26 mouse cellular contexts compared by ENCODE assay signal in the genomic region with DNA sequence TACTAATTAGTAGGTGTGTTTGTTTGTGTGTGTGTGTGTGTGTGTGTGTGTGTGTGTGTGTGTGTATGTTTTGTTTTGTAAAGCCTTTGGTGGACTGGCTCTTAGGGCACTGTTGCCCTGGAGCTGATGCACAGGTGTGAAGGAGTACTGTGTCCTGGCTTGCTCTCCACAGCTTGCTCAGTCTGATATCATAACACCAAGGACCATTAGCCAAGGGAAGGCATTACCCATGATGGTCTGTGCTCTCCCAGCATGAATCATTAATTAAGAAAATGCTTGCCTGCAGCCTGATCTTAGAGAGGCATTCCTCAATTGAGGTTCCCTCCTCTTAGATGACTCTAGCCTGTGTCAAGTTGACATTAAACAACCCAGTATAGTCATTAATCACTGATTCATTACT. TPM values are rescaled to one million over a fixed set of nuclear protein-coding genes. Genes with fewer than 3 reads are reported as not detected.
DNase-seq lines count a peak whose midpoint lies in the region; ATAC-seq lines count a peak whose summit lies in the region.
"Had no signal": no experiment of that assay in that cellular context is flagged by ENCODE, and none has a peak within 500 bp of the region (broad histone marks: within the 10 kb centered on the region; RNA-seq: fewer than 3 reads in every experiment).

No protein-coding gene starts in this region.

- H3K36me3 ChIP-seq in kidney, embryonic 15.5 days = no peaks in the 10 kb centered on the region
- H3K36me3 ChIP-seq: embryonic facial prominence, embryonic 13.5 days; forebrain, embryonic 12.5 days; G1E; heart, embryonic 10.5 days; hindbrain, embryonic 12.5 days had no signal

- H3K9me3 ChIP-seq in kidney, embryonic 15.5 days (replicated peaks) = no peaks in the 10 kb centered on the region; the same call in 1 of the 2 replicates
- H3K9me3 ChIP-seq: embryonic facial prominence, embryonic 13.5 days; forebrain, embryonic 12.5 days; heart, embryonic 10.5 days; hindbrain, embryonic 12.5 days had no signal

- no peak overlapping the region for H3K4me3 ChIP-seq in kidney, embryonic 15.5 days (replicated peaks)
- H3K4me3 ChIP-seq: embryonic facial prominence, embryonic 13.5 days; forebrain, embryonic 12.5 days; gastrocnemius, adult 2 months; heart, embryonic 10.5 days; hindbrain, embryonic 12.5 days had no signal

- H3K9ac ChIP-seq in kidney, embryonic 15.5 days = no peak overlapping the region
- H3K9ac ChIP-seq: embryonic facial prominence, embryonic 13.5 days; forebrain, embryonic 12.5 days; hindbrain, embryonic 12.5 days had no signal

- H3K4me2 ChIP-seq in kidney, embryonic 15.5 days = no peak overlapping the region
- H3K4me2 ChIP-seq: embryonic facial prominence, embryonic 13.5 days; forebrain, embryonic 12.5 days; hindbrain, embryonic 12.5 days had no signal

- peak; percentile 69 for ATAC-seq in kidney, embryonic 15.5 days (replicated peaks; ENCODE audit: low FRiP score)
- ATAC-seq: CD4-positive, CD25-positive, alpha-beta regulatory T cell, adult 4 months; forebrain, embryonic 16.5 days; hindbrain, embryonic 16.5 days; inflammation-experienced regulatory T-cells, adult 6 months had no signal

- no peaks in the 10 kb centered on the region for H3K27me3 ChIP-seq in kidney, embryonic 15.5 days
- H3K27me3 ChIP-seq: embryonic facial prominence, embryonic 13.5 days; forebrain, embryonic 12.5 days; hindbrain, embryonic 12.5 days had no signal

- no peak for DNase-seq in kidney, postnatal 14 days
- DNase-seq in 3T3-L1 (ENCODE audit: low read depth, low spot score) (peak; percentile 8), MN1 (ENCODE audit: low spot score) (peak; percentile 31)
- DNase-seq in brain, adult 2 months (ENCODE audit: low read depth, low spot score) = peak; percentile 5
- DNase-seq in cerebellum, postnatal 4 days (ENCODE audit: low spot score in 2 of 2) = no peak
- DNase-seq in lung, postnatal 4 days = no peak
- DNase-seq: adrenal gland, adult 8-10 months; adrenal gland, postnatal 36 days; B cell, adult 2 months; cerebellum, adult 11 months; cerebellum, adult 9-10 months; cerebellum, postnatal 25 days; gastrocnemius, adult 2 months; gastrocnemius, postnatal 25 days; heart, postnatal 10 days; heart, postnatal 4 days had no signal

- H3K4me1 ChIP-seq in kidney, embryonic 15.5 days = 0 out of 2 replicates have a peak, but pooled peaks cover 2% of the 10 kb centered on the region
- H3K4me1 ChIP-seq: embryonic facial prominence, embryonic 13.5 days; forebrain, embryonic 12.5 days; heart, embryonic 10.5 days; hindbrain, embryonic 12.5 days had no signal

- no peak overlapping the region for H3K27ac ChIP-seq in kidney, embryonic 15.5 days
- H3K27ac ChIP-seq: embryonic facial prominence, embryonic 13.5 days; forebrain, embryonic 12.5 days; gastrocnemius, adult 2 months; heart, embryonic 10.5 days; hindbrain, embryonic 12.5 days had no signal

RNA-seq across cellular contexts. Expression of gene Spry2, which starts 54.7 kb away (rescaled TPM):
- 56.2 and 61.9 TPM in 2 replicates for polyA plus RNA-seq in kidney, embryonic 15.5 days (2015; fragmentation: Nextera tagmentation; extraction: Ambion mirVana)
- polyA plus RNA-seq: G1E had no signal

Comparison
In these comparisons a context has a peak if more than half of its experiments do, and no peak if none do; other contexts are left out.
1. DNase-seq: peak in 3T3-L1 (single experiment), MN1 (single experiment) and brain, adult 2 months (single experiment); none in kidney, postnatal 14 days (single experiment), cerebellum, postnatal 4 days (0 of 2) and lung, postnatal 4 days (0 of 2).